Mouse (Mus musculus) frontal cortex, postnatal 14 days (tissue): ENCODE measurements around the gene Hoxd4.

Experiments
- DNase-seq, 2 experiments: peaks; one replicate each; pipeline ENCODE4 v3.0.0; 2022; ENCODE audit warnings: low spot score in 2 of 2

Hoxd4 gene

GRCm38 (mm10) chr2:74706393-74706960 is 5.3 kb upstream of the Hoxd4 start:
- DNase-seq, result no peak

DNA sequence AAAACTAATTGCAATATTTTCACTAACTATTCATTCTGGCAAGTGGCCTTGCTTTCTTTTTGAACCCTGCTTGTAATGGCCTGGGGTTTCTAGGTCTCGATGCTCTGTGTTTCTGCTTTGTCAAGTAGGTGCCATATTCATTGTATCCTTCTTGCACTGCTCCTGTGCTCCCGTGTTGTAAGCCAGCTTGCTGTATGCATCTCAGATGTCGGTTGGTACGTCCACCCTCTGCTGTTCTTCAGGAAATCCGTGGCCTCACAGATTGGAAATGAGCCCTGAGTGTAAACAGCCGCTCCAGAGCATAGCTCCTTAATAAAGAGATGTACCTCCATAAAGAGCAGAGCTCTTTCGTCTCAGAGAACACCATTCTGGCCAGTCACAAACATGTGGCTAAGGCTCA is 4.1 kb upstream of the Hoxd4 start:
- no peak for DNase-seq

DNA sequence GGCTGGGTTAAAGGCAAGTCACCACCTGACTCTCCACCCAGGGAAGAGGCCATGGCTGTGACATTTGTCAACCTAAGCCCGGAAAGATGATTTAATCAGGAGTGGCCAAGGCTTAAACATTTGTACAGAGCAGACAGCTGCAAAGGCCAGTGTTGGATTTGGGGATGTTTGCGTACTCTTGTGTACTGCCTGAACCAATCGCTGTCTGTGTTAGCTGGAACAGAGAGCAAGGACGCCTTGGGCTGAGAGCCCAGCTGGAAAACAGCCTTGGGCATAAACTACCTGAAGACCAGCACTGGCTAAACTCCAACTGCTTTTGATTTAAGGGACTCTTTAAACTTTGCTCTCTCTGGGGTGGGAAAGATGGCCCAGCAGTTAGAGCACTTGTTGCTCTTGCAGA is 3.1 kb upstream of the Hoxd4 start:
- no peak for DNase-seq

GRCm38 (mm10) chr2:74709465-74710419 is 2.0 kb upstream of the Hoxd4 start:
- no peak for DNase-seq

- DNase-seq, result no peak
Observed at GRCm38 (mm10) chr2:74710929-74711543, 693 bp upstream of the Hoxd4 start.

GRCm38 (mm10) chr2:74713239-74714150 is 1.8 kb downstream of the Hoxd4 start:
- DNase-seq, result no peak

GRCm38 (mm10) chr2:74714156-74714789 is 2.5 kb downstream of the Hoxd4 start:
- DNase-seq, result no peak

- no peak for DNase-seq
Observed at GRCm38 (mm10) chr2:74714881-74715280, 3.2 kb downstream of the Hoxd4 start.

DNA sequence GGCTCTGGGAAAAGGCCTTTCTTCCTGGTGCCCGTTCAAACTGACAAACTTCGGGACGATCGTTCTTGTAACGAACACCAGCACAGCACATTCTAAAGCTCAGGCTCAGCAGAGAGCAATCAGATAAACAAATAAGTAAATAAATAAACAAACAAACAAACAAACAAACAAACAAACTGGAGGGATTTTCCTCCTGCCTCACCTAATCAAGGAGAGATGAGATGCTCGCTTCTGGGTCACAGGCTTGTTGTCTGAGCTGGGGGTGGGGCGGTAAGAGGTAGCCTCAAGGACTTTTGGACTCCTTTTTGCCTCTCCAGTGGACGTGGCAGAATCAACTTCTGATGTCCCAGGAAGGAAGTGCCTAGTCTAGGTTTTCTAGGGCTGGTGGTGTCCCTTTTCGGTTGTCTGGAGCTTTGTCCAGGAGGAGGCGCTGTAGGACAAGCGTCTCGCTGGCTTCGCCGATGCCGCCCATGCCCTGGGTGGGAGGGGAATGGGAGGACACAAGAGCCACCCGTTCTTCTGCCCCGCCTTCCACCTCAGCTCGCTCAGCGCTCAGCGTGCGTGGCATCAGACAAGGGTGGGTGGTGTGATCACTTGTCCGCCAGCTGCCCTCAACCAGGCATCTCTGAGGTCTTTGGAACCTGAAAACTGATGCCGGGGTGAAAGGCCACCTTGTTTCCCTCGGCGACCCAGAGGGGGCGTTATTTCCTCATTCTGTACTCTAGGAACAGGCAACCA is 3.9 kb downstream of the Hoxd4 start:
- peak; percentile 37 to 68 for DNase-seq

DNA sequence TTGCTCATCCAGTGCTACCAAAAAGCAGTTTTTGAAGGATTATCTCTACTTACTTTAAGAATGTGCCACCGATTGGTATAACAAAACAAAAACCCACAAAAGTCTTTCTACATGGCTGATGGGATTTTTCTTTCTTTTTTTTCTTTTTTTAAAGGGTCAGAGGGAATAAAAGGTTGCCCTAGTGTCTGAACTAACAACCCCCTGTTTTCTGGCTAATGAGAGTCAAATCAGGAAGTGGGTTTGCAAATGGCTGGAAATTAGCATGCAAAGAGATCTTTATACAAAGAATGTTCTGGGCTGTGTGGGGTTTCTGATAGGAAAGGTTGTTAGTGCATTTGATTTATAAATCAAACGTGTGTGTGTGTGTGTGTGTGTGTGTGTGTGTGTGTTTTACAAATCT is 8.7 kb downstream of the Hoxd4 start:
- no peak for DNase-seq

DNA sequence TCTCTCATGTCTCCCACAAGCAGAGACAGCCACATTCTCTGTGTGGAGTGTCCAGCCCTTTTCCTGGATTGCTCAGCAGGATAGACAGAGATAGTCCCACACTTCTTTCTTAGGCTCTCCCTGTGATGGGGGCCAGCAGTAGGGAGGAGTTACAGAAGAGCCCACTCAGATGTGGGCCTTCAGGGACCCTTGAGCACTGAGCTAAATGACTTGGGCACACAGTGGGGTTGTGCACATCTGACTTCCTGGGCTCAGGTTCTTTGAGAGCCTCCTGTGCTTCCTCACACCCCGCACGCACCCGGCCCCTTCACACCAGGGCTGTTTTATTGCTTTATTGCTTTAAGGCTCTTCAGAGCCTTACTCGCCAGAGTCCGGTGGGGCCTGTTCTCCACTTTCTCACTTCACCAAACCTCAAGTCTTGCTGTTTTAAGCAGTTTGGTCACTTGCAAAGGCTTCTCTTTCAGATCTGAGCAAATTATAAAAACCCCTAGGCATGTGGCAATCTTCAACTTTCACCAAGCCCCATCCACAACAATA is 9.3 kb downstream of the Hoxd4 start:
- DNase-seq, result no peak

DNA sequence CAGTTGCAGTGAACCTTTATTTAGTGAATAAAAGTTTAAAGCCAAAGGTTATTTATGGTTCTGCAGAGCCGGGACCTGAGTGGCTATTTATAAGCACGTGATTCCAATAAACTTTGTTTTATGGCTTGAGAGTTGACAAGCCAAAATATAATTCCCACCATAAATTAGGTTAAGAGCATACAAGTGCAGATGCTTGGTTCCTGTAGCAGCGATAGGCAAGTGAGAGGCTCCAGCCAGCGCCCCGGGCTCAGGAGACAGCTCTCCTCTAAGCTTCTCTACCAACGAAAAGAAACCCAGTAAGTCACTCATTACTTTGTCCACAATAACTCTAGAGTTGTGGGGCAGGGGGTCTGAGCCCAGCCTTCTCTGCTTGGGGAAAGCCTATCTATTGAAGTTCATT is 10.2 kb downstream of the Hoxd4 start:
- no peak for DNase-seq

DNA sequence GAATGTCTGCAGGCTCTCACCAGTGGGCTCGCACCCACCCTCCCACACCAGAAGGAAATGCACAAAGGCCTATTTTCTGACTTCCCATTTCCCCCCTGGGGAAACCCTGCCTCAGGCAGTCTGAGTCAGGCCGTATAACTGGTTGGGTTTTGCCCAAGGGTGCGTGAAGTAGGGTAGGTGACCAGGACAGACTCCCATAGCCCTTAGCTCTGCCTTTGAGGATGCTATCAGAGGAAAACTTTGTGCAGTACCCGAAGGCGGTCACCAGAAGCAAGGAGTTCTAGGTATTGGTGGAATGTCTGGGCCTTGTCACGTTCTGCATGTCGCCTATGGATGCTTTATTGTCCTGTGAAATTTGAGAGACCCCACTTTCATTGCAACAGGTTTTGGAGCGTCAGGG is 11.2 kb downstream of the Hoxd4 start:
- DNase-seq, result no peak

DNA sequence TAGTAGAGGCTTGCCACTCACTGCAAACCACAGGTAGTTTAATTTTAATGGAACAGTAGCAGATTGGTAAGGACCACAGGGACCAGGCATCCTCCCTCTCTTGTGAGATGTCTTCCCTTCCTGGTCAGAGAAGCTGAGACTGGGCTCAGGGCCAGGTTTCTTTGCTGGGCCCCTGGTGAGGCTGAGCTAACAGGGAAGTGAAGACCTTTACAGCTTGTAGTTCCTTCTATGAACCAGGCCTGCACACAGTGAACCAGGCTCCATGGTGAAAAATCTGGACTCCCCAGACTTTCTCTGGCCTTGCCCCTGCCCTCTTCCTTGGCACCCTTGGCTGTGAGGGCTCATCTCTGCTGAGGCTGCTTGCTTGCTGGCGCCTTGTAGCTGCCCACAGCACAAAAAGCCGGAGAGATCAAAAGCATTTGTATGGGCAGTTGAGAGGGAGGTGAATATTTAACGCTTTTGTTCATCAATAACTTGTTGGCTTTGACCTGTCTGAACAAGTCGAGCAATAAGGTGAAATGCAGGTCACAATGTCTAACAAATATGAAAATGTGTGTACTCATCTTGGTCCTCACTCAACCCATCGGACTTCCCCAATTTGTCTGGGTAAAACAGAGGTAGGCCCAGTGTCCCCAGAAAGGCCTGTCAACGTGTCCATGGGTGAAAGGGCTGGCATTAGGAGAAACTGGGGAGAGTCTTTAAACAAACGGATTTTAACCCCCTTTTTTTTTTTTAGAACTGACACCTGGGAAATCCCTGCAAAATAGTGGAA is 12.7 kb downstream of the Hoxd4 start:
- no peak for DNase-seq

DNA sequence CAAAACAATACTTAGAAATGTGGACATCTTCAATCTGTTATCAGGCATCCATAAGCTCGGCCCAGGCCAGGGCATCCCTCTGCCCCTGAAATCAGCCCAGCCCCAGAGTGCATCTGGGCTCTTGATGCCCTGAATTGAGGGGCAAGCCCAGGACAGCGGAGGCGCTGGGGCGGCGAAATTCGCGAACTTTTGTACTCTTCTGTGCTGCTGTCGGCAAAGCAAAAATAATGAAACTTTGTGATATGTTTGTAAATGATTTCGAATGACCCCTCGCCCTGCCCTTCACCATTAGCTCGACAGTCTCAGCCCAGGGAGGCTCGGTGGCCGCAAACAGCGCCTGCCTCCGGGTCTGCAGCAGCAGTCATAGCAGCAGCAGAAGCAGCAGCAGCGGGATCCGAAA is 13.4 kb downstream of the Hoxd4 start:
- no peak for DNase-seq

DNA sequence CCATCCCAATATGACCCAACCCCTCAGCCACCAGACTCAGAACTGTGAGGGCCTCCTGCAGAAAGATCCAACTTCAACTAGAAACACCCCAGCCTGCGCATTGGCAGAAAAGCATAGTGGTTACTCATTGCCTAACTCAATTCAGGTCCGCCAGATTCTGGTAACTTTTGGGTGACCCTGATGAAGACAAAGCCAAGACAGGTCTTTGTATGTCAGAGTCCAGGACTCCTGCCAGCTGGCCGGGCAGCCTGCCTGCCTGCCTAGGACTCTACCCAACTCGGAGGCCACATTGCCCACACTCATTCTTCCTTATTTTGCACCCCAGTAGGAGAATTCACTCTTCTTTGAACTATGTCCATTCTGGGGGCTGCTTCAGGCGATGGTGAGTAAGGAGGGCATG is 14.8 kb downstream of the Hoxd4 start, which contains the start of gene Gm28230:
Gm28230 (plus strand) TSS at position 178 of the 400 bp plus-strand sequence.
- no peak for DNase-seq

- DNase-seq, result no peak
Observed at GRCm38 (mm10) chr2:74726973-74727639, 15.4 kb downstream of the Hoxd4 start.

DNA sequence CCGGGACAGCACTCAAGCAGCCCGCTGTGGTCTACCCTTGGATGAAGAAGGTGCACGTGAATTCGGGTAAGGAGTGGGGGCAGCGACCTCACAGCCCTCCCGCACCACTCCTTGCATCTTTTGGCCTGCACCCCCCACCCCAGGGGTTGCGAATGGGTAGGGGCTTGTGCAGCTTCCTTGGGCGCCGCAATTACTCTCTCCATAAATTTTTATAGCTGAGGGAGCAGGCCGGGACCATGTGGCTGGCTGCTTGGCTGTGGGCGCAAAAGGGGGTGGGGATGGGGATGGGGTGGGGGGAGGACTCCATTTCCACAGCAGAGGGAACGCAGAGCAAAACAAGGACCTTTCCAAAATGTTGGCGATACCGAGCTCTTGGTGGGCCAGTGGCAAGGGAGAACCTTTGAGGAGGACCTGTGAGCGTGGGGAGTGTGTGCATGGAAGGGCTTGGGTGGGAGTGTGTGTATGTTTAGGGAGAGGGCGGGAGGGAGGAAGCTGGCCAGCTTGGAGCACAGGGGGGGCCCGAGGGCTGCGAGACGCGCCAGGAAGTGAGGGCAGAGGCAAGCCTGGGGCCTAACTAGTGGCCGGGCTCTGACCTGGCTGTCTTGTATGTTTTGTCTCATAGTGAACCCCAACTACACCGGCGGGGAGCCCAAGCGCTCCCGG is 16.0 kb downstream of the Hoxd4 start:
- no peak for DNase-seq
